Mouse (Mus musculus): ENCODE measurements at regions not wholly inside any gene's neighbourhood (a gene's known extent, or its start where the extent isn't known, plus 50 kb on each side); places are given as distances from the start of the nearest gene placed in this dataset.

DNA sequence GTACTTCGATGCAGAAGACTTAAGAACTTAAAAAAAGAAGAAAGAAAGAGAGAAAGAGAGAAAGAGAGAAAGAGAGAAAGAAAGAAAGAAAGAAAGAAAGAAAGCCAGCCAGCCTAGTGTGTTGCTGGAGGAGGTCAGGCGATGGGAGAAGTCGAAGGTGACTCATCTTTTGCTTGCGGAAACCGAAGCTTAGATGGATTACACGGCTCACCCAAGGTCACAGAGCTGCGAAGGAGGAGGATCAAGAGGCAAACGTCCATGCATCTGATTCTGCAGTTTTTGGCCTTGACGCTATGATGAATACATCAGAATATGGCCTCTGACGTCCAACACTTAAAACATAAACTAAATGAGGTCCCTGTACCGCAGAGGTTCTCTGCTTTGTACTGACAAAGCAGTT lies 192.4 kb upstream of the Tmem45b start:
- no peak for TF ChIP-seq POLR2A (IDR thresholded peaks at IDR 0.05; ENCODE audit: low read depth, low read length)
- TF ChIP-seq CTCF (conservative IDR thresholded peaks at IDR 0.05; ENCODE audit: insufficient read depth, insufficient read length, low read depth, low read length): no peak
